ENCODE assay signal across 27 mouse cellular contexts in genomic region chr2:103372541-103372940, GRCm38 (mm10). TPM values are rescaled to one million over a fixed set of nuclear protein-coding genes. Genes with fewer than 3 reads are reported as not detected.
A peak's percentile ranks its signal among the peaks of the same experiment; 100 is the strongest.
DNase-seq lines count a peak whose midpoint lies in the region; ATAC-seq and TF ChIP-seq lines count a peak whose summit lies in the region.
"Had no signal": no experiment of that assay in that cellular context is flagged by ENCODE, and none has a peak within 500 bp of the region (broad histone marks: within the 10 kb centered on the region; RNA-seq: fewer than 3 reads in every experiment).

No protein-coding gene starts in this region.

- DNase-seq in forebrain, postnatal 0 days, result peak; percentile 8
- DNase-seq in midbrain, embryonic 14.5 days, result no peak
- DNase-seq in ZHBTc4 (ENCODE audit: low read depth, low spot score), result peak; percentile 38
- DNase-seq in retina, postnatal 7 days (ENCODE audit: low read depth, low spot score), result peak; percentile 57
- no peak for DNase-seq in kidney, adult 9 months
- DNase-seq: adrenal gland, postnatal 14 days; cerebellum, adult 11 months; cerebellum, adult 8-10 months; cerebellum, postnatal 14 days; embryo, embryonic 11 days; gastrocnemius, postnatal 10 days; heart, adult 2 months had no signal

- no peak overlapping the region for H3K9ac ChIP-seq in forebrain, postnatal 0 days
- no peak overlapping the region for H3K9ac ChIP-seq in forebrain, embryonic 15.5 days (replicated peaks)
- no peak overlapping the region for H3K9ac ChIP-seq in midbrain, embryonic 13.5 days (replicated peaks)
- no peak overlapping the region for H3K9ac ChIP-seq in midbrain, embryonic 14.5 days (replicated peaks; ENCODE audit: low read length)
- H3K9ac ChIP-seq: embryonic facial prominence, embryonic 12.5 days; forebrain, embryonic 13.5 days; heart, embryonic 15.5 days; hindbrain, embryonic 14.5 days had no signal

- no peak overlapping the region for H3K27ac ChIP-seq in forebrain, postnatal 0 days (ENCODE audit: low read depth, low read length)
- H3K27ac ChIP-seq in forebrain, embryonic 15.5 days (replicated peaks), result no peak overlapping the region
- no peak overlapping the region for H3K27ac ChIP-seq in midbrain, embryonic 13.5 days
- no peak overlapping the region for H3K27ac ChIP-seq in midbrain, embryonic 14.5 days (replicated peaks; ENCODE audit: low read depth, low read length)
- H3K27ac ChIP-seq: embryonic facial prominence, embryonic 12.5 days; forebrain, embryonic 13.5 days; heart, adult 2 months; heart, embryonic 15.5 days; hindbrain, embryonic 10.5 days; hindbrain, embryonic 14.5 days had no signal

- H3K9me3 ChIP-seq in forebrain, postnatal 0 days (ENCODE audit: low read length), result no peaks in the 10 kb centered on the region
- H3K9me3 ChIP-seq in forebrain, embryonic 15.5 days, result no peaks in the 10 kb centered on the region
- H3K9me3 ChIP-seq in midbrain, embryonic 13.5 days, result no peaks in the 10 kb centered on the region
- H3K9me3 ChIP-seq in midbrain, embryonic 14.5 days (ENCODE audit: control insufficient read depth, low read length), result no peaks in the 10 kb centered on the region
- H3K9me3 ChIP-seq: embryonic facial prominence, embryonic 12.5 days; forebrain, embryonic 13.5 days; G1E; heart, embryonic 15.5 days; hindbrain, embryonic 10.5 days had no signal

- H3K27me3 ChIP-seq in forebrain, postnatal 0 days (ENCODE audit: insufficient read depth, low read length), result no peaks in the 10 kb centered on the region
- no peaks in the 10 kb centered on the region for H3K27me3 ChIP-seq in forebrain, embryonic 15.5 days
- no peaks in the 10 kb centered on the region for H3K27me3 ChIP-seq in midbrain, embryonic 13.5 days
- no peaks in the 10 kb centered on the region for H3K27me3 ChIP-seq in midbrain, embryonic 14.5 days (ENCODE audit: control insufficient read depth, insufficient read depth, low read length)
- H3K27me3 ChIP-seq: embryonic facial prominence, embryonic 12.5 days; forebrain, embryonic 13.5 days; heart, embryonic 15.5 days had no signal

- no peaks in the 10 kb centered on the region for H3K4me1 ChIP-seq in forebrain, postnatal 0 days (ENCODE audit: insufficient read depth)
- H3K4me1 ChIP-seq in forebrain, embryonic 15.5 days, result no peaks in the 10 kb centered on the region
- no peaks in the 10 kb centered on the region for H3K4me1 ChIP-seq in midbrain, embryonic 13.5 days (replicated peaks)
- H3K4me1 ChIP-seq in midbrain, embryonic 14.5 days (ENCODE audit: control insufficient read depth, insufficient read depth, low read length), result no peaks in the 10 kb centered on the region
- H3K4me1 ChIP-seq: embryonic facial prominence, embryonic 12.5 days; heart, embryonic 15.5 days; hindbrain, embryonic 10.5 days had no signal

- TF ChIP-seq CTCF in forebrain, postnatal 0 days (IDR thresholded peaks at IDR 0.05; ENCODE audit: low read depth), result no peak

- no peaks in the 10 kb centered on the region for H3K36me3 ChIP-seq in forebrain, postnatal 0 days (ENCODE audit: insufficient read depth)
- H3K36me3 ChIP-seq in forebrain, embryonic 15.5 days, result no peaks in the 10 kb centered on the region
- no peaks in the 10 kb centered on the region for H3K36me3 ChIP-seq in midbrain, embryonic 13.5 days
- H3K36me3 ChIP-seq in midbrain, embryonic 14.5 days (ENCODE audit: control insufficient read depth, insufficient read depth, low read length), result no peaks in the 10 kb centered on the region
- H3K36me3 ChIP-seq: embryonic facial prominence, embryonic 12.5 days; G1E; heart, embryonic 15.5 days; hindbrain, embryonic 10.5 days had no signal

- no peak overlapping the region for H3K4me3 ChIP-seq in forebrain, postnatal 0 days (ENCODE audit: low read depth, low read length)
- H3K4me3 ChIP-seq in forebrain, embryonic 15.5 days, result no peak overlapping the region
- H3K4me3 ChIP-seq in midbrain, embryonic 13.5 days (replicated peaks), result no peak overlapping the region
- no peak overlapping the region for H3K4me3 ChIP-seq in midbrain, embryonic 14.5 days (replicated peaks; ENCODE audit: low read depth, low read length)
- H3K4me3 ChIP-seq: embryonic facial prominence, embryonic 12.5 days; forebrain, embryonic 13.5 days; heart, adult 2 months; heart, embryonic 15.5 days; hindbrain, embryonic 10.5 days had no signal

- H3K4me2 ChIP-seq in forebrain, postnatal 0 days (ENCODE audit: low read depth), result no peak overlapping the region
- H3K4me2 ChIP-seq in forebrain, embryonic 15.5 days (replicated peaks), result no peak overlapping the region
- no peak overlapping the region for H3K4me2 ChIP-seq in midbrain, embryonic 13.5 days (replicated peaks)
- no peak overlapping the region for H3K4me2 ChIP-seq in midbrain, embryonic 14.5 days (ENCODE audit: low read length)
- H3K4me2 ChIP-seq: embryonic facial prominence, embryonic 12.5 days; forebrain, embryonic 13.5 days; heart, embryonic 11.5 days; heart, embryonic 15.5 days; hindbrain, embryonic 14.5 days had no signal

- 49% methylated on average over 5 of the region's 5 CpGs for WGBS in forebrain, postnatal 0 days
- 61% methylated on average over 5 of the region's 5 CpGs for WGBS in forebrain, embryonic 15.5 days
- WGBS in midbrain, embryonic 13.5 days, result 79% methylated on average over 5 of the region's 5 CpGs
- 72% methylated on average over 5 of the region's 5 CpGs for WGBS in midbrain, embryonic 14.5 days

- peak; percentile 48 for ATAC-seq in forebrain, postnatal 0 days
- no peak for ATAC-seq in forebrain, embryonic 15.5 days (replicated peaks)
- ATAC-seq in midbrain, embryonic 13.5 days, result 0 out of 2 replicates have a peak, but pooled peaks have one; percentile 40
- no peak for ATAC-seq in midbrain, embryonic 14.5 days (ENCODE audit: low FRiP score, low TSS enrichment)
- ATAC-seq: activated CD4-positive, CD25-positive, alpha-beta regulatory T cell, adult 4 months; forebrain, embryonic 13.5 days; intestine, embryonic 16.5 days had no signal

RNA-seq across cellular contexts. Expression of gene Elf5, which starts 38.9 kb away (rescaled TPM):
- not detected in 2 replicates for total RNA-seq in forebrain, postnatal 0 days (2014; rRNA removed)
- polyA plus RNA-seq in forebrain, postnatal 0 days (2015; fragmentation: Nextera tagmentation; extraction: Ambion mirVana), result not detected in 2 replicates
- polyA plus RNA-seq in forebrain, embryonic 15.5 days (2015; fragmentation: Nextera tagmentation; extraction: Ambion mirVana), result not detected in 2 replicates
- not detected in 2 replicates for polyA plus RNA-seq in midbrain, embryonic 13.5 days (2015; fragmentation: Nextera tagmentation; extraction: Ambion mirVana)
- polyA plus RNA-seq in midbrain, embryonic 14.5 days (2014; fragmentation: Nextera tagmentation; extraction: Ambion mirVana), result not detected in 2 replicates
- total RNA-seq: adrenal gland, adult 18-20 months; adrenal gland, postnatal 14 days; common myeloid progenitor, adult 5-6 weeks; gastrocnemius, postnatal 10 days; gastrocnemius, postnatal 4 days; heart, adult 2 months; heart, postnatal 25 days had no signal
- polyA plus RNA-seq: activated CD4-positive, CD25-positive, alpha-beta regulatory T cell, adult 4 months; forebrain, embryonic 13.5 days; G1E; heart, embryonic 11.5 days; hindbrain, embryonic 10.5 days; hindbrain, embryonic 14.5 days had no signal

Comparison
In these comparisons a context has a peak if more than half of its experiments do, and no peak if none do; other contexts are left out.
1. ATAC-seq: peak in forebrain, postnatal 0 days (single experiment) and midbrain, embryonic 13.5 days (single experiment); none in forebrain, embryonic 15.5 days (single experiment) and midbrain, embryonic 14.5 days (single experiment).
2. DNase-seq: peak in forebrain, postnatal 0 days (single experiment), ZHBTc4 (single experiment) and retina, postnatal 7 days (single experiment); none in midbrain, embryonic 14.5 days (single experiment) and kidney, adult 9 months (single experiment).